Mouse (Mus musculus) liver, embryonic 11.5 days (tissue): ENCODE data around the gene Maz. TPM values are rescaled to one million over a fixed set of nuclear protein-coding genes. Genes with fewer than 3 reads are reported as not detected.

Experiments
- ATAC-seq: fragments of 200-750 bp; cut with Nextera tagmentation; replicated peaks from 2 replicates; pipeline ENCODE4 v1.8.0; 2017; ENCODE audit warnings: moderate number of reproducible peaks, mild to moderate bottlenecking, moderate TSS enrichment, moderate library complexity; ENCODE audit not compliant: low FRiP score
- DNase-seq: peaks from one replicate; pipeline ENCODE4 v3.0.0-alpha.2; 2017; ENCODE audit warnings: low spot score
- H3K27ac ChIP-seq: fragments of 300-500 bp; sonication (generic); 2 replicates; pipeline ENCODE4 v1.5.1; 2014; ENCODE audit warnings: mild to moderate bottlenecking, low read depth, low read length, control low read depth
- H3K27me3 ChIP-seq: fragments of 300-500 bp; sonication (generic); replicated peaks from 2 replicates; pipeline ENCODE4 v1.6.1; 2014; ENCODE audit warnings: low read length, mixed read lengths; ENCODE audit not compliant: control insufficient read depth, insufficient read depth
- H3K36me3 ChIP-seq: fragments of 300-500 bp; sonication (generic); 2 replicates; pipeline ENCODE4 v1.6.1; 2014; ENCODE audit warnings: mild to moderate bottlenecking, low read length, moderate library complexity, mixed read lengths; ENCODE audit not compliant: control insufficient read depth, insufficient read depth
- H3K4me1 ChIP-seq: fragments of 300-500 bp; sonication (generic); replicated peaks from 2 replicates; pipeline ENCODE4 v1.6.1; 2014; ENCODE audit warnings: low read length, mixed read lengths; ENCODE audit not compliant: control insufficient read depth, insufficient read depth
- H3K4me2 ChIP-seq: fragments of 300-500 bp; sonication (generic); 2 replicates; pipeline ENCODE4 v1.6.1; 2014; ENCODE audit warnings: mild to moderate bottlenecking, control low read depth, moderate library complexity
- H3K4me3 ChIP-seq: fragments of 300-500 bp; sonication (generic); 2 replicates; pipeline ENCODE4 v1.5.1; 2014; ENCODE audit warnings: low read depth, low read length, control low read depth
- H3K9ac ChIP-seq: fragments of 300-500 bp; sonication (generic); 2 replicates; pipeline ENCODE4 v1.6.1; 2014; ENCODE audit warnings: low read depth, low read length, control low read depth
- H3K9me3 ChIP-seq: fragments of 300-500 bp; sonication (generic); 2 replicates; pipeline ENCODE4 v1.6.1; 2016; ENCODE audit warnings: low read length, inconsistent platforms, mixed read lengths; ENCODE audit not compliant: control insufficient read depth
- WGBS: fragments of 180-500 bp; shearing (Covaris S2); extraction: QIAGEN DNeasy Blood & Tissue Kit; methylation state at CpG from one replicate; pipeline ENCODE4 v1.1.7; 2014; 5-methylcytosine and 5-hydroxymethylcytosine counted together
- polyA plus RNA-seq: library from polyadenylated mRNA; unstranded; fragments of >200 nt; fragmentation: Nextera tagmentation; extraction: Ambion mirVana; gene quantifications from 2 replicates; pipeline ENCODE4 v1.2.1, GENCODE M21; 2014

Gene Maz
- polyA plus RNA-seq, result 90.8 and 98.8 TPM in 2 replicates

DNA sequence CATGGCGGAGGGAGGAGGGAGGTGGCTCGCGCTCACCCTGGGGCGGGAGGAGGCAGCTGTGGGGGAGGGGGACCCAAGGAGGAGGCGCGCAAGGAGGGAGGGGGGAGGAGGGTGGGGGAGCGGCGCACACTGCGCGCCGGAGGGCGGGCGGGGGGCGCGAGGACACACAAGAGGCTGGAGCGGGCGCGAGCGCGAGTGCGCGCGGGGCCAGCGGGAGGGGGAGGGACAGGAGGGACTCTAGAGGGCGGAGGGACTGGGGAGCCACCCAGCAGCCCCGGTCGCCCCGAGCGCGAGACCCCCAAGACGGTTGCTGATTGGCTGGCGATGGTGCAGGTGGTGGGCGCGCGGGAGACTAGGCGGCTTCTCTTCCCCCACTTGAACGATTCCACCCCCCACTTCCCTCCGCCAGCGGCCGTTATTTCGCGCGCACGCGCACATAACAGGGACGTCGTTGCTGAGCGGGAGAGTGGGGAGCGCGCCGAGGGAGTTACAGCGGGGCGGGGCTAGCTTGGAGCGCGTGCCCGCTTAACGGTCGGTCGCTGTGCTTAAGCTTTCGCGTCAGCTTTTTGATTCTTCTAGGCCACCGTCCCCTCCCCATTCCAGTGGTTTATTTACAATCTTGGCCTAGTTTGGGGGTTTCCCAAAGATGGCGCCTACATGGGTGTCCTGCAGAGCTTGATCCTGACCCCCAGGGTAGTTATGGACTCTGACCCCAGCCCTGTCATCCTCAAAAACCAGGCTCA is at the start of gene Maz:
Maz (minus strand) TSS at position 54 of the 743 bp plus-strand sequence.
- under 1% methylated on average over 39 of the region's 63 CpGs for WGBS
- H3K4me1 ChIP-seq, result peaks cover 43% of the 10 kb centered on the region

DNA sequence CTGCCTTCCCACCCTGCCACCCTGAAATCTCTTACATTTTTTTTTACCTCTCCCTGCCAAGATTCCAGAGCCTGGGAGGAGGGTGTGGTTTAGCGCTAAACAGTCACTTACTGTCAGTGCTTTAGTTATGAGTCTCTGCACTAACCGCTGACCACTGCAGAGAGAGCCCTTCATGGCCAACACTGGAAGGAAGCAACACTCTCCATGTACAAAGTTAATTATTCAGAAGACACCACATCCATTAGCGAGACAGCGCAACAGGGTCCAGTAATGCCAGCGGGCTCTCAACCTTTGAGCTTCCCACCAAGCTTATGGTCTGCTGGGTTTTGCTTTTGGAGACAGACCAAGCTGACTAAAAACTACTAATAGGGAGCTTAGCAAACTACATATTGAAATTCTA is 49.4 kb upstream of the Maz start:
- Histone ChIP-seq H3K27ac (no peak overlapping the region), H3K36me3 (no peaks in the 10 kb centered on the region), H3K9me3 (0 out of 2 replicates have a peak, but pooled peaks cover 3% of the 10 kb centered on the region), H3K9ac (no peak overlapping the region), H3K4me1 (no peaks in the 10 kb centered on the region), H3K4me3 (no peak overlapping the region), H3K27me3 (no peaks in the 10 kb centered on the region), H3K4me2 (no peak overlapping the region)
- DNase-seq (no peak), ATAC-seq (no peak)
- 90% methylated on average over 5 of the region's 5 CpGs for WGBS

More for the DNA sequence above, at the start of gene Maz:
- ATAC-seq (peak; percentile 83), DNase-seq (peak; percentile 99)
- peaks cover 56% of the 10 kb centered on the region for H3K36me3 ChIP-seq
- peak within 1 kb of the TSS; percentile 99 for H3K4me2 ChIP-seq
- H3K9me3 ChIP-seq, result no peaks in the 10 kb centered on the region
- no peaks in the 10 kb centered on the region for H3K27me3 ChIP-seq
- H3K9ac ChIP-seq, result peak within 1 kb of the TSS; percentile 100
- H3K4me3 ChIP-seq, result peak within 1 kb of the TSS; percentile 99
- peak within 1 kb of the TSS; percentile 100 for H3K27ac ChIP-seq

DNA sequence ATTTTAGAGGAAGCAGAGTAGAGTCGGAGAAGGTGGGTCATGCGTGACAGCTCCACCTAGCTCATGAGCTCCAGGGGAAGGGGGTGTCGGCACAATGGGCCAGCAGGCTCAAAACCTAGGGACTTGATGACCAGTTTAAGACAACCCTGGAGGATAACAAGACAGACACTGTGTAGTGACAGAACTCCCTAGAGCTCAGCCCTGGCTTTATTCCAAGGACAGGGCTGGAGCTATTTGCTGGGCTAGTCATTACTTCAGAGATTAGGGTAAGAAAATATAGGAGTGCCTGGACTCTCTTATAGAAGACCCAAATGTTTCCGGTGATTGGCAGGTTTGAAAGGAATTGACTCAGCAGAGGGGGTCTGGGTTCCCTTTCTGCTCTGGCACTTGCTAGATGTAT is 46.4 kb upstream of the Maz start:
- Histone ChIP-seq H3K27me3 (no peaks in the 10 kb centered on the region), H3K9ac (no peak overlapping the region), H3K9me3 (0 out of 2 replicates have a peak, but pooled peaks cover 3% of the 10 kb centered on the region), H3K27ac (no peak overlapping the region), H3K36me3 (no peaks in the 10 kb centered on the region), H3K4me2 (no peak overlapping the region), H3K4me3 (no peak overlapping the region), H3K4me1 (no peaks in the 10 kb centered on the region)
- WGBS, result 78% methylated on average over 4 of the region's 4 CpGs
- DNase-seq (no peak), ATAC-seq (no peak)

DNA sequence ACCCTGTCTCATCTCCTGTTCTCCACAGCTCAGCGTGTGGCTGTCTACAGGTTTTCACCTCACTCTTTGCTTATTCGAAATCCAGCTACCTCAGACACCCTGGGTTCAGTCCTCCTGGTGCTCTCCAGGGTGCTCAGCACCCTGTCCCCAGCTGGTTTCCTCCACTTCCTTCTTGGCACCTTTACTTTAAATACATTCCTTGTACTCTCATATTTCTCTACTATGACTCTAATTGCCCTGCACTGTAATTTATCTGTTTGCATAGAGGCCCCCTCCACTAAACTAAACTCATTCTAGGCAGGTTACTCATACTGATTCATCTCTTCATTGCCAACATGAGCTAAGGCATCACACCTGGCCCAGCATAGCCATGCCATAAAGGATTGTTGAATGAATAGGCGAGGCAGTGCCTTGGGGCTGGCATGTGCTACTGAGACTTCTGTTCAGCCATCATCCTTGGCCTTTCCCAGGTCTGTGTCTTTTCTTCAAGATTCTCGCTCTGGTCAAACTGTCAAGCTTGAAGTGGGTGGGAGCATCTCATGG is 44.1 kb upstream of the Maz start:
- Histone ChIP-seq H3K9ac (no peak overlapping the region), H3K9me3 (0 out of 2 replicates have a peak, but pooled peaks cover 3% of the 10 kb centered on the region), H3K27me3 (no peaks in the 10 kb centered on the region), H3K36me3 (no peaks in the 10 kb centered on the region), H3K4me2 (no peak overlapping the region), H3K27ac (no peak overlapping the region), H3K4me3 (no peak overlapping the region), H3K4me1 (no peaks in the 10 kb centered on the region)
- 74% methylated on average over 4 of the region's 4 CpGs for whole genome bisulfite sequencing
- no peak for DNase-seq
- ATAC-seq, result no peak

DNA sequence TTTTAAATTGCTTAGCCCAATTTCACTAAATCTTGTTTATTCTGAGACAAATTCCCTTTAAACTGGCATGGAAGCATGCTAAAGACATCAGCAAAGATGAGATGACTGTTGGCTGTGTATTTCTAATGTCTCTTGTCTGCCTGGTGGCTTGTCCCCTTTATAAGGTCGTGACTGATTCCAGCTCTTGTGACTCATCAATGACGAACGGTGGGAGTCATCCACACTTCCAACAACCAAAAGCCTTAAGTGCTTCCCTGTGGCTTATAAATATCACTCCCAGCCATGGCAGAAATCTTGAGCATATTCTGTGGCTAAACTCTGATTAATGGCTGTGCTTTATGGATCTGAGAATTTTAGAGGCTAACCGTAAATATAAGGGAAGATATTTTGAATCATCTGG is 39.5 kb upstream of the Maz start:
- Histone ChIP-seq H3K4me2 (no peak overlapping the region), H3K27me3 (no peaks in the 10 kb centered on the region), H3K4me3 (no peak overlapping the region), H3K36me3 (no peaks in the 10 kb centered on the region), H3K4me1 (no peaks in the 10 kb centered on the region), H3K9me3 (no peaks in the 10 kb centered on the region), H3K9ac (no peak overlapping the region), H3K27ac (no peak overlapping the region)
- ATAC-seq, result no peak
- WGBS, result 78% methylated on average over 4 of the region's 4 CpGs
- DNase-seq, result no peak

DNA sequence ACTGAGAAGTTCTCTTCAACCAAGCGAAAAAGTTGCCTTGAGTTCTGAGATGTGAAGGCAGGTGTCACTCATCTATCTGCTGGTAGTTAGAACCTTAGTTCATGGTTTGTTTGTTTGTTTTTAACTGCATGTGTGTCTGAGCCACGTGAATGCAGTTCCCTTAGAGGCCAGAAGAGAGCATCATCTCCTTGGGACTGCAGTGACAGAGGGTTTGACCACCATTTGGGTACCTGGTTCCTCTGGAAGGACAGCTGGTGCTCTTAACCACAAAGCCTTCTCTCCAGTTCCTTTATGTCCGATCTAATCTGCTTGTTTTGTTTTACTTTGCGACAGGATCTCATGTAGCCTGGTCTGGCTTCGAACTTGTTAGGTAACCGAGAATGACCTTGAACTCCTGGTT is 38.7 kb upstream of the Maz start:
- DNase-seq, result no peak
- WGBS, result 76% methylated on average over 6 of the region's 6 CpGs
- H3K4me3 ChIP-seq, result no peak overlapping the region
- ATAC-seq, result no peak
- H3K9ac ChIP-seq, result no peak overlapping the region
- no peaks in the 10 kb centered on the region for H3K9me3 ChIP-seq
- H3K36me3 ChIP-seq, result no peaks in the 10 kb centered on the region
- H3K4me2 ChIP-seq, result no peak overlapping the region
- no peak overlapping the region for H3K27ac ChIP-seq
- H3K4me1 ChIP-seq, result no peaks in the 10 kb centered on the region
- no peaks in the 10 kb centered on the region for H3K27me3 ChIP-seq

DNA sequence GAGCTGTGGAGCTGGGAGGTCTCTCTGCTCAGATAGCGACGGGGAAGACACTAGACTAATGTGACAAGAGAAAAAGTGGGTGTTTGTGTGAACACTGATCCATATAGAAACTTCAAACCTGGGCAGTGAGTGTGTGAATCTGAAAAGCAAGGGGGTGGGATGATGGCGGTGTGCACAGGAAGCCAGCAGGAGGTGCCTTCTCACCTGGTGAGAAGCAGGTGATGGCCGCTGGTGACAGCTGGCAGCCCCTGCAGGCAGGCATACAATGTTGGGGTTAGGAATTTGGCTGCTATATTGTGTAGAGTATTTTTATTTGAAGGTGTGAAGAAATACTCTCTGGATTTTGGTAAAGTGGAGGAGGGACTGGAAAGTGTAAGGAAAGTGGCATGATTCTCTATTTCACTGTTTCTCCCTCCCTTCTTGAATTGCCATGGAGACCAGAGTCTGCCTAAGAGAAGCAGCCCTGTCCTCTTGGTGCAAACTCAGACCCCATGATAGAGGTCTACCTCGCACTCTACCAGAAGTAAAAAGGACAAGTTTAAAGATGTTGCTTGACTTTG is 28.3 kb upstream of the Maz start:
- H3K27me3 ChIP-seq, result peaks cover 10% of the 10 kb centered on the region; the same call in 1 of the 2 replicates
- WGBS, result 55% methylated on average over 5 of the region's 5 CpGs
- ATAC-seq, result no peak
- H3K27ac ChIP-seq, result no peak overlapping the region
- no peak overlapping the region for H3K4me3 ChIP-seq
- DNase-seq, result no peak
- H3K4me1 ChIP-seq, result no peaks in the 10 kb centered on the region
- no peaks in the 10 kb centered on the region for H3K9me3 ChIP-seq
- H3K36me3 ChIP-seq, result no peaks in the 10 kb centered on the region
- H3K4me2 ChIP-seq, result no peak overlapping the region
- no peak overlapping the region for H3K9ac ChIP-seq

DNA sequence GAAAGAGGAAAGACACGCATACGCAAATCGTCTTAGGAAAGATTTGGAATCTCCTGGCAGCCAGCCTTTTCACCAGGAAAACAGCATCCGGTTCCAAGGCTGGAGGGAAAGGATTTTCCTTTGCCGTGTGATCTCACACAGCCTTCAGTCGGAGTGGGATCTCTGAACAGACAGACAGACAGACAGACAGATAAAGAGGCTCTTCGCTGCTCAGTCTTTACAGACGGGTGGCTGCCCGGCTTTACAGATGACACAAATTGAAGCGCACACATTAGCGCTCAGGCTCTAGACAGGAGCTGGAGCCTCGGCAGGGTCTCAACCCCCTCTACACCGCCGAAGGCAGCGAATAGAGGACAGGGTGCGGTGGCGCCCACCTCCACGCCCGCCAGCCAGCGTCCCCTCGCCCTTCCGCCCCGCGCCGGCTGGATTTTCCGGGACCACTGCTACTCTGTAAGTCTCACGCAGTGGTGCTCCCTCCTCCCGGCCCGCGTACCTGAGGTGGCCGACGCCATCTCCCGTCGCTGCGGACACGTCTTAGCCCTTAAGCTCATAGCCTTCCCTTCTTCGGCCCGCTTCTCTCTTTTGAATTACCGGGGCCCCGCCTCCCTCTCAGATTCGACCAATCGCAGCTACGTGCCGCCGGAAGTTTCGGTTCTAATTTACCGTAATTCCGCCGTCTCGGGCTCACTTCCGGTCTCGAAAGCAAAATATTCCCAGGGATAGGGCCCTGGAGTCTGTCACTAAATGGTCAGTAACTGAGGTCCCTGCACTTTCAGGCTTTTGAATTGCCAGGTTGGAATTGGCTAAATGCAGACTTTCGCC is 15.2 kb upstream of the Maz start, which contains the start of gene Kif22:
Kif22 (minus strand) TSS at position 621 of the 822 bp plus-strand sequence.
- Histone ChIP-seq H3K27ac (peak within 1 kb of the TSS; percentile 83), H3K9ac (peak within 1 kb of the TSS; percentile 94), H3K4me1 (peaks cover 15% of the 10 kb centered on the region), H3K4me2 (peak within 1 kb of the TSS; percentile 94), H3K9me3 (no peaks in the 10 kb centered on the region), H3K36me3 (peaks cover 16% of the 10 kb centered on the region), H3K4me3 (peak within 1 kb of the TSS; percentile 99), H3K27me3 (no peaks in the 10 kb centered on the region)
- DNase-seq (peak; percentile 85), ATAC-seq (peak; percentile 87)
- WGBS, result under 1% methylated on average over 53 of the region's 53 CpGs
